Mouse (Mus musculus) heart, embryonic 16.5 days (tissue): ENCODE data around the gene Rnf11. TPM values are rescaled to one million over a fixed set of nuclear protein-coding genes. Genes with fewer than 3 reads are reported as not detected.

ENCODE experiments used
- ATAC-seq: fragments of 200-750 bp; cut with Nextera tagmentation; replicated peaks from 2 replicates; pipeline ENCODE4 v1.8.0; 2017; ENCODE audit warnings: moderate number of reproducible peaks; ENCODE audit not compliant: insufficient read depth, low FRiP score; ENCODE audit errors: extremely low read depth
- H3K27ac ChIP-seq: fragments of 300-500 bp; sonication (generic); 2 replicates; pipeline ENCODE4 v1.5.1; 2014; ENCODE audit warnings: mild to moderate bottlenecking, low read length, control low read depth, moderate library complexity
- H3K27me3 ChIP-seq: fragments of 300-500 bp; sonication (generic); 2 replicates; pipeline ENCODE4 v1.6.1; 2014; ENCODE audit warnings: low read length, mixed read lengths; ENCODE audit not compliant: control insufficient read depth, insufficient read depth
- H3K36me3 ChIP-seq: fragments of 300-500 bp; sonication (generic); 2 replicates; pipeline ENCODE4 v1.6.1; 2014; ENCODE audit not compliant: control insufficient read depth, insufficient read depth
- H3K4me1 ChIP-seq: fragments of 300-500 bp; sonication (generic); 2 replicates; pipeline ENCODE4 v1.6.1; 2014; ENCODE audit warnings: low read length, mixed read lengths; ENCODE audit not compliant: control insufficient read depth, insufficient read depth
- H3K4me2 ChIP-seq: fragments of 300-500 bp; sonication (generic); 2 replicates; pipeline ENCODE4 v1.6.1; 2014; ENCODE audit warnings: low read depth, mild to moderate bottlenecking, control low read depth, low read length
- H3K4me3 ChIP-seq: fragments of 300-500 bp; sonication (generic); 2 replicates; pipeline ENCODE4 v1.5.1; 2014; ENCODE audit warnings: mild to moderate bottlenecking, control low read depth, low read length
- H3K9ac ChIP-seq: fragments of 300-500 bp; sonication (generic); 2 replicates; pipeline ENCODE4 v1.6.1; 2014; ENCODE audit warnings: low read length, control low read depth
- H3K9me3 ChIP-seq: fragments of 300-500 bp; sonication (generic); replicated peaks from 2 replicates; pipeline ENCODE4 v1.6.1; 2016; ENCODE audit warnings: low read length; ENCODE audit not compliant: control insufficient read depth
- WGBS: fragments of 180-500 bp; shearing (Covaris S2); extraction: QIAGEN DNeasy Blood & Tissue Kit; methylation state at CpG from one replicate; pipeline ENCODE4 v1.1.7; 2014; 5-methylcytosine and 5-hydroxymethylcytosine counted together
- polyA plus RNA-seq: library from polyadenylated mRNA; unstranded; fragments of >200 nt; fragmentation: Nextera tagmentation; extraction: Ambion mirVana; gene quantifications from 2 replicates; pipeline ENCODE4 v1.2.1, GENCODE M21; 2015

Rnf11 gene
- 41.1 and 41.5 TPM in 2 replicates for polyA plus RNA-seq

DNA sequence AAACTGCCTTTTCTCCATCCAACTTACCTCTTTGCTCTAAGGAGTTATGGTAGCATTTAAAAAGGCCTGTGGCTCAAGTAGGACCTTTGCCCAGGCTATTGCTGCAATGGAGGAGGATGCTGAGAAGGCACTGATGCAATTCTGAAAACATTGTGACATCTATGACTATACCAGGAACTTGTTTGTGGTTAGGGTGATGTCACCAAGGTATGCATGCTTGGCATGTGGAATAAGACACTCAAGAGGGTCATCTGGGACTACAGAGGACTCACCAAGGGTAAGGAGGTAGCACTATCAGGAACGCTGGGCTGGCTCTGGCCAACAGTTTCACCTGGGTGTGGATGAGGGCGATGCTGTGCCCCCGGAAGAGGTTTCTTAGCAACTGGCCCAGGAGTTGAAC, at the start of gene Rnf11:
Rnf11 (minus strand) TSS at position 108 of the 400 bp plus-strand sequence.
- no peak within 1 kb of the TSS for H3K27ac ChIP-seq
- no peak within 1 kb of the TSS for H3K9ac ChIP-seq
- H3K4me3 ChIP-seq = no peak within 1 kb of the TSS
- no peak for ATAC-seq
- no peak within 1 kb of the TSS for H3K4me2 ChIP-seq
- no peaks in the 10 kb centered on the region for H3K27me3 ChIP-seq
- no peaks in the 10 kb centered on the region for H3K36me3 ChIP-seq
- H3K9me3 ChIP-seq = no peaks in the 10 kb centered on the region
- WGBS = 73% methylated on average over 3 of the region's 3 CpGs
- no peaks in the 10 kb centered on the region for H3K4me1 ChIP-seq

DNA sequence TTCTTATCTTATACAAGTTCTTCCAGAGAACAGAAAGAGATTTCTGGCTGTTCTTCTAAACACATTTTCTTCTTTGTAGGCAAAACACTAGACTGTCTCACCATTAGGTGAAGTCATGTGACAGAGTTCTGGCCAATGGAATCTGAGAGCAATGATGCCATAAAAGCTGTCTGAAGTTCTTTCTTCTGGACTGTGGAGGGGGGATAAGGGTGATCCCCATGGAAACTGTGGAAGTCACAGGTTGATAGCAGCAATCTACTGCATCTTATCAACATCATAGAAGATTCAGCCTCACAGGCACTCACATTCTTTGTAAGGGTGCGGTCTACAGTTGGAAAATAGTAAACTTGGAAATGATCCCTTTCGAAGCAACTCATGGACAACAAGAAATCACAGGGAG, 46.6 kb upstream of the Rnf11 start, which contains the start of gene 4930522H14Rik:
4930522H14Rik (minus strand) TSS at position 187 of the 400 bp plus-strand sequence.
- Histone ChIP-seq H3K9me3 (no peaks in the 10 kb centered on the region), H3K27ac (no peak within 1 kb of the TSS), H3K27me3 (no peaks in the 10 kb centered on the region), H3K4me3 (no peak within 1 kb of the TSS), H3K4me1 (no peaks in the 10 kb centered on the region), H3K9ac (no peak within 1 kb of the TSS), H3K36me3 (no peaks in the 10 kb centered on the region), H3K4me2 (no peak within 1 kb of the TSS)
- ATAC-seq = no peak
- 92% methylated on average over 2 of the region's 2 CpGs for WGBS

DNA sequence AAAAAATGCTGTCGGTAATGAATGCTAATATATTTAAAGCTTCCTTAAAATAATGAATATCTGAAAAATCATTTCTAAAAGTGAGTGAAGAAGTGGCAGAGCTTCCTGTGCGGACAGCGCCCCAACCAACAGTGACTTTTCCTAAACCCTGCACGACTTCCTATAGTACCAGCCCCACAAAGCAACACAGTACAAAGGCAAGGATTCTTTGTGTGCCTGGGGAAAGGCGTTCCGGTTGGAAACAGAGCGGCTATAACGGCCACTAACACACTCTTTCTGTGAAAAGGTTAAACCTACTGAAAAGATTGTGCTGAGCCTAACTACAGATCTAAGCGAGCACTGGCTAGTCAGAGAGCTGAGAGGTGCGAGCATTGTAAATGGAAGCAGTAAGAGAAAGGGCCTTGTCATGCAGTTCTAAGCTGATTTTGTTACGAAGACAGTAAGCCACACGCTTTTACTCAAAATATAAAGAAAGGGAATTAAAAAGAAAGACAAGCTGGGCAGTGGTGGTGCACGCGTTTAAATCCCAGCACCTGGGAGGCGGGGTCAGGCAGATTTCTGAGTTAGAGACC, 45.8 kb upstream of the Rnf11 start:
- Histone ChIP-seq H3K36me3 (no peaks in the 10 kb centered on the region), H3K9me3 (no peaks in the 10 kb centered on the region), H3K4me2 (no peak overlapping the region), H3K4me1 (no peaks in the 10 kb centered on the region), H3K27ac (no peak overlapping the region), H3K9ac (no peak overlapping the region), H3K27me3 (no peaks in the 10 kb centered on the region), H3K4me3 (no peak overlapping the region)
- WGBS = 72% methylated on average over 15 of the region's 15 CpGs
- ATAC-seq = no peak

DNA sequence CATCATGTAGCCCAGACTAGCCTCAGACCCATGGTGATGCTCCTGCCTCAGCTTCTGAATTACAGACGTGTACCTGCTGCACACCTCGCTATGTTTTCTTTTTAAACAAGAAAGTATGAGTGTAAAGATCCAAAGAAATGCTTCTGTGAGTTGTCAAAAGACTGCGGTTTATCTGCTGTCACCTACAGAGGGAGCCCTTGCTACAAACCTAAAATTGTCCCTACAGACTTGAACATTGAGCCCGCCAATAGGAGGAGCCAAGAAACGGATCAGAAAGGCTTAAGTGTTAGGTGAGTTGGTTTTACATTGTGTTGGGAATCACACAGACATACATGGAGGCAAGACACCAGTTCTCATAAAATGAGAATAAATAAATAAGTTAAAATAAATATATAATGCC, 20.4 kb upstream of the Rnf11 start:
- ATAC-seq = no peak
- no peaks in the 10 kb centered on the region for H3K4me1 ChIP-seq

DNA sequence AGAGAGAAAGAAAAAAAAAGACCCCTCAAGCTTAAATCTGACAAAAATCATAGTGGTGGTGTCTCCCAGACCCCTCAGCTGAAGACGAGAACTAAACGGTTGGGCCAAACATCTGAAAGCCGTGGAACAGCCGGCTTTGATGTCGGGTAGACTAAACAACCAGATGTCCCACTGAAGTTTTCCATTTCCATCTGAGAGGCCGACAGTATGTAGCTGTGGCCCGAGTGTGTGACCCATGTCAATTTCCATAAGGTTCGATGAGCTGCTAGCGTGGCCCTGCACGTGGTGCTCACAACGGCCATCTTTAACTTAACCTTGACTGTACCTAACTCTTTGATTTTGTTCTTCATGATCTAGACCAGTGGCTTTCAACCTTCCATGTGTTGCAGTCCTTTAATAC, 13.9 kb upstream of the Rnf11 start:
- ATAC-seq = no peak

More for the DNA sequence above, 20.4 kb upstream of the Rnf11 start:
- 5% methylated on average over 5 of the region's 5 CpGs for WGBS
- Histone ChIP-seq H3K4me3 (no peak overlapping the region), H3K9ac (no peak overlapping the region), H3K27me3 (no peaks in the 10 kb centered on the region), H3K36me3 (no peaks in the 10 kb centered on the region), H3K4me2 (no peak overlapping the region), H3K9me3 (no peaks in the 10 kb centered on the region), H3K27ac (no peak overlapping the region)

DNA sequence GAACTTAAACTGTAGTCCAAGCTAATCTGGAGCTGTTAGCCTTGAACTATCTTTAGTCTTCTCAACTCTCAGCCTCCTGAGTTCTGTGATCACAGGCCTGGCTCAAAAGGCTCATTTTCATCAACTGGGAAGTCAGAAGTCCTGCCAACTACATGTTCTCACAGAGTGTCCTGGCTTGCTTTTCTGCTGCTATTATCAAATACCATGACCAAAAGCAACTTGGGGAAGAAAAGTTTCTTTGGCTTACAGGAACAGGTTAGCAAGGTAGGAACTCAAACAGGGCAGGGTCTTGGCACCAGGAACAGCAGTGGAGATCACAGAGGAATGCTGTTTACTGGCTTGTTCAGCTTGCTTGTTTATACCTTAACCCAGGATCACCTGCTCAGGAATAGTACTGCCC, 9.1 kb upstream of the Rnf11 start:
- no peak overlapping the region for H3K4me3 ChIP-seq
- no peaks in the 10 kb centered on the region; the same call in 1 of the 2 replicates for H3K4me1 ChIP-seq
- H3K4me2 ChIP-seq = no peak overlapping the region
- no peak overlapping the region for H3K27ac ChIP-seq
- no peaks in the 10 kb centered on the region for H3K9me3 ChIP-seq
- no peak overlapping the region for H3K9ac ChIP-seq
- no peaks in the 10 kb centered on the region for H3K36me3 ChIP-seq
- H3K27me3 ChIP-seq = no peaks in the 10 kb centered on the region
- no peak for ATAC-seq

More for the DNA sequence above, 13.9 kb upstream of the Rnf11 start:
- Histone ChIP-seq H3K9me3 (no peaks in the 10 kb centered on the region), H3K27me3 (no peaks in the 10 kb centered on the region), H3K36me3 (no peaks in the 10 kb centered on the region), H3K4me3 (no peak overlapping the region), H3K4me2 (no peak overlapping the region), H3K4me1 (no peaks in the 10 kb centered on the region; the same call in 1 of the 2 replicates), H3K9ac (no peak overlapping the region), H3K27ac (no peak overlapping the region)
- 68% methylated on average over 11 of the region's 11 CpGs for WGBS

DNA sequence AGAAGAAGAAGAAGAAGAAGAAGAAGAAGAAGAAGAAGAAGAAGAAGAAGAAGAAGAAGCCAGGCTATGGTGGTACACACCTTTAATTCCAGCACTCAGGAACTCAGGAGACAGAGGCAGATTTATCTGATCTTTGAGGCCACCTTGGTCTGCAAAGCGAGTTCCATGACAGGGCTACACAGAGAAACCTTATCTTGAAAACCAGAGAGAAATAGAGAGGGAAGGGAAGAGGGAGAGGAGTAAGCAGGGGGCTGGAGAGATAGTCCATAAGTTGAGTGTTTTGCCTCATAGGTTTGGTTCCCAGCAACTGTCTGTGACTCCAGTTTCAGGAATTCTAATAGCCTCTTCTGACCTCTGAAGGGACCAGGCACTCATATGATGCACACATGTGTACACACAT, 4.3 kb upstream of the Rnf11 start:
- no peak overlapping the region for H3K4me3 ChIP-seq
- H3K4me1 ChIP-seq = no peaks in the 10 kb centered on the region; the same call in 1 of the 2 replicates
- H3K9ac ChIP-seq = no peak overlapping the region
- no peak for ATAC-seq
- no peak overlapping the region for H3K4me2 ChIP-seq
- no peaks in the 10 kb centered on the region for H3K27me3 ChIP-seq
- H3K27ac ChIP-seq = no peak overlapping the region
- no peaks in the 10 kb centered on the region for H3K9me3 ChIP-seq
- WGBS = 48% methylated on average over 1 of the region's 1 CpGs
- no peaks in the 10 kb centered on the region for H3K36me3 ChIP-seq

DNA sequence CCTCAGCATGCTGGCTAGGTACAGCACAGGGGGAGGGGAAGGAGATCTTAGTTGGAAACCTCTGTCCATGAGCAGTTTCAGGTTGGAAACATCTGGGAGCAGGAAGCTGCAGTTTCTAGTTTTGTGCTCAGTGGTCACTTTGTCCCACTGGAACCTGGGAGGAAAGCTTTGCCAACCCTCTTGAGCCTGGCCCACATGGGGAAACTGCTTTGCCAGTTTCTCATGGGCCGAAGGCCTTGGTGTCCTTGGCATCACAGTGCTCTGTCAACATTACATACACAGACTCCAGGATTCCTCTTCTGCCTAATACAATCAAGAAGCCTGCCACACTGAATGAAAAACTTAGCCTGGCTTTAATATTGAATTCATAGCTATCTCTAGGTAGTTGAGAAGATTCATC, 1.8 kb downstream of the Rnf11 start:
- Histone ChIP-seq H3K27ac (no peak overlapping the region), H3K4me3 (no peak overlapping the region), H3K4me1 (no peaks in the 10 kb centered on the region), H3K36me3 (no peaks in the 10 kb centered on the region), H3K4me2 (no peak overlapping the region), H3K9ac (no peak overlapping the region), H3K9me3 (no peaks in the 10 kb centered on the region), H3K27me3 (no peaks in the 10 kb centered on the region)
- 81% methylated on average over 1 of the region's 1 CpGs for WGBS
- no peak for ATAC-seq

DNA sequence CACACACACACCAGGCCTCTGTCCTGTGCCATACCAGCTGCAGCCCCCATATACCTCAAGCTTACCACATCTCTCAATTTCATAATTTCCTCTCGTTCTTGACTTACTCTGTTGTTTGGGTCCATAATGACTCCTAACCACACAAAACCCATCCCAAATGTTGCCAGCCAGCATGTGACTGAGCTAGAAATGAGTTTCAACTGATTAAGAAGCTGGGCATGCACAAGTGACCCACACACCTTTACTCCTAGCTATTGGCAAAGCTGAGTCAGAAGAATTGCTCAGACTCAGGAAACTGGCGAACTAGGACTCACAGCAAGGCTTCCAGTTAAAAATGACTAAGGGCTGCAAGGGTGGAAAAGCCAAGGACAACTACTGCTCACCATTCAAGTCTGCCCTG, 3.1 kb downstream of the Rnf11 start:
- Histone ChIP-seq H3K36me3 (no peaks in the 10 kb centered on the region), H3K27me3 (no peaks in the 10 kb centered on the region), H3K9ac (no peak overlapping the region), H3K27ac (no peak overlapping the region), H3K9me3 (no peaks in the 10 kb centered on the region), H3K4me1 (no peaks in the 10 kb centered on the region), H3K4me3 (no peak overlapping the region), H3K4me2 (no peak overlapping the region)
- ATAC-seq = no peak
- 68% methylated on average over 2 of the region's 2 CpGs for WGBS
